Mouse (Mus musculus) kidney, embryonic 14.5 days (tissue): Measurements from ENCODE around the gene Drosha. TPM values are rescaled to one million over a fixed set of nuclear protein-coding genes. Genes with fewer than 3 reads are reported as not detected.

Experiments used
- ATAC-seq: fragments of 200-750 bp; cut with Nextera tagmentation; 2 replicates; pipeline ENCODE4 v1.8.0; 2017; ENCODE audit warnings: moderate number of reproducible peaks, mild to moderate bottlenecking, moderate TSS enrichment, moderate library complexity; ENCODE audit not compliant: low FRiP score, low TSS enrichment
- H3K27ac ChIP-seq: fragments of 300-500 bp; sonication (generic); 2 replicates; pipeline ENCODE4 v1.5.1; 2014; ENCODE audit warnings: low read depth, mild to moderate bottlenecking, low read length, moderate library complexity, mixed read lengths
- H3K27me3 ChIP-seq: fragments of 300-500 bp; sonication (generic); 2 replicates; pipeline ENCODE4 v1.6.1; 2014; ENCODE audit warnings: mild to moderate bottlenecking, low read length; ENCODE audit not compliant: control insufficient read depth, insufficient read depth
- H3K36me3 ChIP-seq: fragments of 300-500 bp; sonication (generic); 2 replicates; pipeline ENCODE4 v1.6.1; 2014; ENCODE audit warnings: low read length, mixed read lengths; ENCODE audit not compliant: control insufficient read depth, insufficient read depth
- H3K4me1 ChIP-seq: fragments of 300-500 bp; sonication (generic); 2 replicates; pipeline ENCODE4 v1.6.1; 2014; ENCODE audit warnings: low read length, mixed read lengths; ENCODE audit not compliant: control insufficient read depth, insufficient read depth
- H3K4me2 ChIP-seq: fragments of 300-500 bp; sonication (generic); replicated peaks from 2 replicates; pipeline ENCODE4 v1.6.1; 2014; ENCODE audit warnings: low read depth, mild to moderate bottlenecking, low read length
- H3K4me3 ChIP-seq: fragments of 300-500 bp; sonication (generic); 2 replicates; pipeline ENCODE4 v1.5.1; 2014; ENCODE audit warnings: mild to moderate bottlenecking, low read length
- H3K9ac ChIP-seq: fragments of 300-500 bp; sonication (generic); 2 replicates; pipeline ENCODE4 v1.6.1; 2014; ENCODE audit warnings: low read depth, mild to moderate bottlenecking, low read length, moderate library complexity
- H3K9me3 ChIP-seq: fragments of 300-500 bp; sonication (generic); 2 replicates; pipeline ENCODE4 v1.6.1; 2016; ENCODE audit warnings: low read length; ENCODE audit not compliant: control insufficient read depth
- whole genome bisulfite sequencing: fragments of 180-500 bp; shearing (Covaris S2); extraction: QIAGEN DNeasy Blood & Tissue Kit; methylation state at CpG from one replicate; pipeline ENCODE4 v1.1.7; 2014; 5-methylcytosine and 5-hydroxymethylcytosine counted together
- microRNA-seq: library from miRNA; unstranded; fragments of <30 nt; microRNA quantifications from one replicate; pipeline ENCODE4, GENCODE M21; 2016
- polyA plus RNA-seq: library from polyadenylated mRNA; unstranded; fragments of >200 nt; fragmentation: Nextera tagmentation; extraction: Ambion mirVana; gene quantifications from 2 replicates; pipeline ENCODE4 v1.2.1, GENCODE M21; 2014

Gene Drosha
- polyA plus RNA-seq, 1 experiment from 2014 or later = 50.1 TPM

DNA sequence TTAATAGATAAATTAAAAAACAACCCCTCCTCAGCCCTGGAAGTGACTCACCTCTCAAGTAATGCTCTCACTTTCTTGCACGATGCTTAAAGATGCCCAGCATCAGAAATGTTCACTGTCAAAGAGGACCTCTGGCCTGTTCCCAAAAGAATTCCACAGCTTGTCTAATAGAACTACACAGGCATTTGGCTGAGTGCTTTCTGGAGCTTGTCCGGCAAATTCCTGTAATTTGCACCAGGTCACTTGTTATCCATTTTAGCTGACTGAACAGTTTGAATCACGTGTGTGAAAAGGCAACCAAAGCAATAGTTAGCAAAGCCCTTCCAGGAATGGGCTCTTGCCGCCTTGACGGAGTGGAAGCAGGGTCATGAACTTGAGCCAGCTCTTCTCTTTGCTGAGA, 140.6 kb downstream of the Drosha start:
- no peaks in the 10 kb centered on the region for H3K4me1 ChIP-seq
- no peak overlapping the region for H3K4me3 ChIP-seq
- no peaks in the 10 kb centered on the region for H3K9me3 ChIP-seq
- 86% methylated on average over 5 of the region's 5 CpGs for WGBS
- no peaks in the 10 kb centered on the region for H3K36me3 ChIP-seq
- H3K9ac ChIP-seq = no peak overlapping the region
- ATAC-seq = no peak
- H3K27me3 ChIP-seq = no peaks in the 10 kb centered on the region
- no peak overlapping the region for H3K27ac ChIP-seq
- no peak overlapping the region for H3K4me2 ChIP-seq

GRCm38 (mm10) chr15:12968815-12969214, 144.2 kb downstream of the Drosha start:
- Histone ChIP-seq H3K36me3 (no peaks in the 10 kb centered on the region), H3K9ac (no peak overlapping the region), H3K4me1 (no peaks in the 10 kb centered on the region), H3K4me2 (no peak overlapping the region), H3K27ac (no peak overlapping the region), H3K4me3 (no peak overlapping the region), H3K9me3 (no peaks in the 10 kb centered on the region), H3K27me3 (no peaks in the 10 kb centered on the region)
- 92% methylated on average over 8 of the region's 8 CpGs for WGBS
- ATAC-seq = no peak

GRCm38 (mm10) chr15:12972441-12972840, 147.8 kb downstream of the Drosha start:
- Histone ChIP-seq H3K27ac (no peak overlapping the region), H3K4me1 (no peaks in the 10 kb centered on the region), H3K36me3 (no peaks in the 10 kb centered on the region), H3K27me3 (no peaks in the 10 kb centered on the region), H3K9ac (no peak overlapping the region), H3K4me2 (no peak overlapping the region), H3K9me3 (no peaks in the 10 kb centered on the region), H3K4me3 (no peak overlapping the region)
- WGBS = 88% methylated on average over 8 of the region's 8 CpGs
- ATAC-seq = no peak

Small RNAs within 50 kb of the gene (microRNA-seq; reads per million reads assigned to microRNA genes)
- gene Gm47288 = not detected

Other genes starting within 250 kb of the Drosha start
- 36.5 and 43.7 TPM in 2 replicates for gene Pdzd2, start 84.9 kb upstream of the Drosha start, polyA plus RNA-seq
- gene 6030458C11Rik, start 166 bp upstream of the Drosha start, polyA plus RNA-seq = 31.0 and 43.2 TPM in 2 replicates